Mouse (Mus musculus) limb, embryonic 15.5 days (tissue): ENCODE results near the gene Pwwp2a. TPM values are rescaled to one million over a fixed set of nuclear protein-coding genes. Genes with fewer than 3 reads are reported as not detected.

Experiments
- ATAC-seq: fragments of 200-750 bp; cut with Nextera tagmentation; 2 replicates; pipeline ENCODE4 v1.8.0; 2017; ENCODE audit warnings: low read depth, moderate TSS enrichment; ENCODE audit not compliant: insufficient number of reproducible peaks, low FRiP score, low TSS enrichment
- H3K27ac ChIP-seq: fragments of 300-500 bp; sonication (generic); 2 replicates; pipeline ENCODE4 v1.5.1; 2015; ENCODE audit warnings: moderate library complexity, mild to moderate bottlenecking, inconsistent platforms
- H3K27me3 ChIP-seq: fragments of 300-500 bp; sonication (generic); 2 replicates; pipeline ENCODE4 v1.6.1; 2015; ENCODE audit warnings: inconsistent platforms
- H3K36me3 ChIP-seq: fragments of 300-500 bp; sonication (generic); 2 replicates; pipeline ENCODE4 v1.6.1; 2015; ENCODE audit warnings: inconsistent platforms
- H3K4me1 ChIP-seq: fragments of 300-500 bp; sonication (generic); 2 replicates; pipeline ENCODE4 v1.6.1; 2015; ENCODE audit warnings: inconsistent platforms
- H3K4me2 ChIP-seq: fragments of 300-500 bp; sonication (generic); 2 replicates; pipeline ENCODE4 v1.6.1; 2015; ENCODE audit warnings: mild to moderate bottlenecking, inconsistent platforms
- H3K4me3 ChIP-seq: fragments of 300-500 bp; sonication (generic); 2 replicates; pipeline ENCODE4 v1.5.1; 2015; ENCODE audit warnings: mild to moderate bottlenecking, inconsistent platforms
- H3K9ac ChIP-seq: fragments of 300-500 bp; sonication (generic); 2 replicates; pipeline ENCODE4 v1.6.1; 2015; ENCODE audit warnings: inconsistent platforms
- H3K9me3 ChIP-seq: fragments of 300-500 bp; sonication (generic); 2 replicates; pipeline ENCODE4 v1.6.1; 2016; ENCODE audit warnings: inconsistent platforms
- WGBS: fragments of 180-500 bp; shearing (Covaris S2); methylation state at CpG from one replicate; pipeline ENCODE4 v1.1.7; 2015; 5-methylcytosine and 5-hydroxymethylcytosine counted together
- polyA plus RNA-seq: library from polyadenylated mRNA; unstranded; fragments of >200 nt; fragmentation: Nextera tagmentation; extraction: Ambion mirVana; gene quantifications from 2 replicates; pipeline ENCODE4 v1.2.1, GENCODE M21; 2015

Gene Pwwp2a
- polyA plus RNA-seq = 14.5 and 22.7 TPM in 2 replicates

GRCm38 (mm10) chr11:43681472-43682414, at the start of gene Pwwp2a:
Gene Pwwp2a, plus strand, starts transcription at chr11:43681998.
- no peaks in the 10 kb centered on the region for H3K9me3 ChIP-seq
- H3K36me3 ChIP-seq = peaks cover 6% of the 10 kb centered on the region; the same call in 1 of the 2 replicates
- H3K9ac ChIP-seq = peak within 1 kb of the TSS; percentile 97
- H3K4me2 ChIP-seq = peak within 1 kb of the TSS; percentile 76
- peaks cover 8% of the 10 kb centered on the region; the same call in 1 of the 2 replicates for H3K4me1 ChIP-seq
- no peaks in the 10 kb centered on the region for H3K27me3 ChIP-seq
- WGBS = under 1% methylated on average over 64 of the region's 87 CpGs
- H3K4me3 ChIP-seq = peak within 1 kb of the TSS; percentile 91
- peak within 1 kb of the TSS; percentile 95 for H3K27ac ChIP-seq
- peak; percentile 100 for ATAC-seq

- H3K27ac ChIP-seq = no peak overlapping the region
- no peak for ATAC-seq
- no peaks in the 10 kb centered on the region for H3K27me3 ChIP-seq
- no peaks in the 10 kb centered on the region for H3K36me3 ChIP-seq
- no peak overlapping the region for H3K4me2 ChIP-seq
- no peaks in the 10 kb centered on the region for H3K9me3 ChIP-seq
- WGBS = 55% methylated on average over 4 of the region's 4 CpGs
- no peak overlapping the region for H3K9ac ChIP-seq
- peaks cover 12% of the 10 kb centered on the region for H3K4me1 ChIP-seq
- no peak overlapping the region for H3K4me3 ChIP-seq
Measured at GRCm38 (mm10) chr11:43632566-43632965, 49.2 kb upstream of the Pwwp2a start.

GRCm38 (mm10) chr11:43633165-43633564, 48.6 kb upstream of the Pwwp2a start:
- no peak overlapping the region for H3K27ac ChIP-seq
- no peak overlapping the region for H3K4me2 ChIP-seq
- 80% methylated on average over 6 of the region's 6 CpGs for WGBS
- H3K4me3 ChIP-seq = no peak overlapping the region
- H3K36me3 ChIP-seq = no peaks in the 10 kb centered on the region
- no peaks in the 10 kb centered on the region for H3K27me3 ChIP-seq
- peaks cover 12% of the 10 kb centered on the region for H3K4me1 ChIP-seq
- ATAC-seq = no peak
- H3K9me3 ChIP-seq = no peaks in the 10 kb centered on the region
- H3K9ac ChIP-seq = no peak overlapping the region

GRCm38 (mm10) chr11:43633658-43634401, 48.0 kb upstream of the Pwwp2a start:
- peak; percentile 53; the same call in 1 of the 2 replicates for ATAC-seq
- Histone ChIP-seq H3K9ac (no peak overlapping the region), H3K27me3 (no peaks in the 10 kb centered on the region), H3K4me1 (peaks cover 12% of the 10 kb centered on the region), H3K4me2 (peak overlapping the region; percentile 26), H3K9me3 (no peaks in the 10 kb centered on the region), H3K27ac (peak overlapping the region; percentile 17; the same call in 1 of the 2 replicates), H3K36me3 (no peaks in the 10 kb centered on the region), H3K4me3 (no peak overlapping the region)
- 17% methylated on average over 19 of the region's 19 CpGs for WGBS

- no peak overlapping the region for H3K4me2 ChIP-seq
Measured at GRCm38 (mm10) chr11:43636761-43637160, 45.0 kb upstream of the Pwwp2a start.

GRCm38 (mm10) chr11:43638486-43638885, 43.3 kb upstream of the Pwwp2a start:
- H3K4me3 ChIP-seq = no peak overlapping the region
- ATAC-seq = no peak
- H3K4me1 ChIP-seq = peaks cover 20% of the 10 kb centered on the region
- H3K4me2 ChIP-seq = no peak overlapping the region
- H3K36me3 ChIP-seq = no peaks in the 10 kb centered on the region
- 90% methylated on average over 3 of the region's 3 CpGs for WGBS
- no peak overlapping the region for H3K27ac ChIP-seq
- no peak overlapping the region for H3K9ac ChIP-seq
- no peaks in the 10 kb centered on the region for H3K27me3 ChIP-seq
- H3K9me3 ChIP-seq = no peaks in the 10 kb centered on the region

More at GRCm38 (mm10) chr11:43636761-43637160, 45.0 kb upstream of the Pwwp2a start:
- Histone ChIP-seq H3K36me3 (no peaks in the 10 kb centered on the region), H3K4me1 (peaks cover 12% of the 10 kb centered on the region), H3K4me3 (no peak overlapping the region), H3K27ac (no peak overlapping the region), H3K27me3 (no peaks in the 10 kb centered on the region), H3K9ac (no peak overlapping the region), H3K9me3 (no peaks in the 10 kb centered on the region)
- WGBS = 65% methylated on average over 4 of the region's 4 CpGs
- no peak for ATAC-seq

- Histone ChIP-seq H3K36me3 (no peaks in the 10 kb centered on the region), H3K9me3 (no peaks in the 10 kb centered on the region), H3K27me3 (no peaks in the 10 kb centered on the region), H3K27ac (peak overlapping the region; percentile 77), H3K9ac (no peak overlapping the region), H3K4me3 (no peak overlapping the region), H3K4me2 (no peak overlapping the region), H3K4me1 (peaks cover 19% of the 10 kb centered on the region)
- peak; percentile 82 for ATAC-seq
- 13% methylated on average over 2 of the region's 2 CpGs for WGBS
Measured at GRCm38 (mm10) chr11:43643180-43643591, 38.6 kb upstream of the Pwwp2a start.

- no peak for ATAC-seq
- H3K27ac ChIP-seq = no peak overlapping the region
- peaks cover 19% of the 10 kb centered on the region for H3K4me1 ChIP-seq
- H3K27me3 ChIP-seq = no peaks in the 10 kb centered on the region
- WGBS = 90% methylated on average over 3 of the region's 3 CpGs
- no peak overlapping the region for H3K4me3 ChIP-seq
- no peak overlapping the region for H3K4me2 ChIP-seq
- H3K36me3 ChIP-seq = no peaks in the 10 kb centered on the region
- H3K9ac ChIP-seq = no peak overlapping the region
- H3K9me3 ChIP-seq = no peaks in the 10 kb centered on the region
Measured at GRCm38 (mm10) chr11:43645286-43645685, 36.5 kb upstream of the Pwwp2a start.

- H3K27ac ChIP-seq = no peak overlapping the region
- no peaks in the 10 kb centered on the region for H3K9me3 ChIP-seq
- H3K4me3 ChIP-seq = no peak overlapping the region
- no peaks in the 10 kb centered on the region for H3K36me3 ChIP-seq
- no peak for ATAC-seq
- no peaks in the 10 kb centered on the region for H3K4me1 ChIP-seq
- H3K4me2 ChIP-seq = no peak overlapping the region
- no peak overlapping the region for H3K9ac ChIP-seq
- WGBS = 44% methylated on average over 14 of the region's 14 CpGs
- no peaks in the 10 kb centered on the region for H3K27me3 ChIP-seq
Measured at GRCm38 (mm10) chr11:43653051-43653475, 28.7 kb upstream of the Pwwp2a start.

- no peak for ATAC-seq
- no peak overlapping the region for H3K9ac ChIP-seq
- H3K4me2 ChIP-seq = no peak overlapping the region
- H3K36me3 ChIP-seq = no peaks in the 10 kb centered on the region
- H3K9me3 ChIP-seq = no peaks in the 10 kb centered on the region
- no peaks in the 10 kb centered on the region for H3K4me1 ChIP-seq
- WGBS = 57% methylated on average over 10 of the region's 10 CpGs
- H3K27me3 ChIP-seq = no peaks in the 10 kb centered on the region
- H3K27ac ChIP-seq = no peak overlapping the region
- H3K4me3 ChIP-seq = no peak overlapping the region
Measured at GRCm38 (mm10) chr11:43656464-43656863, 25.3 kb upstream of the Pwwp2a start.

GRCm38 (mm10) chr11:43658010-43658409, 23.8 kb upstream of the Pwwp2a start:
- Histone ChIP-seq H3K9ac (no peak overlapping the region), H3K27ac (no peak overlapping the region), H3K27me3 (no peaks in the 10 kb centered on the region), H3K36me3 (no peaks in the 10 kb centered on the region), H3K4me1 (no peaks in the 10 kb centered on the region), H3K9me3 (no peaks in the 10 kb centered on the region), H3K4me3 (no peak overlapping the region), H3K4me2 (no peak overlapping the region)
- WGBS = 81% methylated on average over 1 of the region's 1 CpGs
- ATAC-seq = no peak
